Mouse (Mus musculus) left cerebral cortex, postnatal 36 days (tissue): Measurements from ENCODE around the gene Dusp23. TPM values are rescaled to one million over a fixed set of nuclear protein-coding genes. Genes with fewer than 3 reads are reported as not detected.
A peak's percentile ranks its signal among the peaks of the same experiment; 100 is the strongest.

Source experiments
- DNase-seq, 2 experiments: peaks; one replicate each; pipeline ENCODE4 v3.0.0; 2021 to 2022; ENCODE audit warnings: low spot score in 2 of 2, mixed read lengths in 1 of 2
- intact Hi-C: fragments of 180-260 bp; cut with DNase I; formaldehyde crosslinking; loops from one replicate; pipeline ENCODE4 v1.15.1; 2025
- total RNA-seq, 2 experiments: library from RNA; stranded (reverse); gene quantifications; 2 replicates each; pipeline ENCODE4 v1.2.3; 2021

Gene Dusp23
- total RNA-seq, result 1 to 10 TPM; 5.2 to 7.3 TPM

GRCm38 (mm10) chr1:172632451-172633326, at the start of gene Dusp23:
Dusp23 (minus strand) TSS chr1:172632962.
- peak; percentile 89 to 90 for DNase-seq
- intact Hi-C loops, result loop anchor here (1.0 to 5.0 kb wide), 4 partner anchors 104 to 760 kb away; no protein-coding TSS in a partner anchor

GRCm38 (mm10) chr1:172680742-172681141, 48.0 kb upstream of the Dusp23 start:
- intact Hi-C loops, result no loop called here
- DNase-seq, result no peak

- no peak for DNase-seq
- intact Hi-C loops, result no loop called here
Measured at GRCm38 (mm10) chr1:172670716-172671115, 38.0 kb upstream of the Dusp23 start.

- intact Hi-C loops, result no loop called here
- no peak for DNase-seq
Measured at GRCm38 (mm10) chr1:172667597-172667996, 34.8 kb upstream of the Dusp23 start.

- DNase-seq, result no peak
- intact Hi-C loops, result no loop called here
Measured at GRCm38 (mm10) chr1:172665457-172665856, 32.7 kb upstream of the Dusp23 start.

GRCm38 (mm10) chr1:172659688-172660087, 26.9 kb upstream of the Dusp23 start:
- intact Hi-C loops, result no loop called here
- DNase-seq, result no peak

- no peak for DNase-seq
- intact Hi-C loops, result no loop called here
Measured at GRCm38 (mm10) chr1:172657266-172657665, 24.5 kb upstream of the Dusp23 start.

- no peak for DNase-seq
- intact Hi-C loops, result no loop called here
Measured at GRCm38 (mm10) chr1:172653900-172654299, 21.1 kb upstream of the Dusp23 start.

- no peak for DNase-seq
- intact Hi-C loops, result no loop called here
Measured at GRCm38 (mm10) chr1:172652040-172652662, 19.4 kb upstream of the Dusp23 start.

- no peak for DNase-seq
Measured at GRCm38 (mm10) chr1:172651288-172651987, 18.7 kb upstream of the Dusp23 start.

GRCm38 (mm10) chr1:172650519-172651287, 17.9 kb upstream of the Dusp23 start:
- intact Hi-C loops, result no loop called here
- DNase-seq, result no peak

More at GRCm38 (mm10) chr1:172651288-172651987, 18.7 kb upstream of the Dusp23 start:
- intact Hi-C loops, result no loop called here

- no peak for DNase-seq
- intact Hi-C loops, result no loop called here
Measured at GRCm38 (mm10) chr1:172649396-172649795, 16.6 kb upstream of the Dusp23 start.

- intact Hi-C loops, result no loop called here
- DNase-seq, result no peak
Measured at GRCm38 (mm10) chr1:172647236-172647635, 14.5 kb upstream of the Dusp23 start.

- intact Hi-C loops, result no loop called here
- DNase-seq, result peak in 1 of 2 experiments; percentile 12
Measured at GRCm38 (mm10) chr1:172638781-172639180, 6.0 kb upstream of the Dusp23 start.

GRCm38 (mm10) chr1:172637801-172638200, 5.0 kb upstream of the Dusp23 start:
- no peak for DNase-seq
- intact Hi-C loops, result no loop called here

GRCm38 (mm10) chr1:172636266-172636665, 3.5 kb upstream of the Dusp23 start:
- intact Hi-C loops, result no loop called here
- DNase-seq, result no peak

- intact Hi-C loops, result no loop called here
- DNase-seq, result no peak
Measured at GRCm38 (mm10) chr1:172635258-172635657, 2.5 kb upstream of the Dusp23 start.

GRCm38 (mm10) chr1:172634136-172634535, 1.4 kb upstream of the Dusp23 start:
- DNase-seq, result no peak
- intact Hi-C loops, result loop anchor here (5.0 kb wide), 3 partner anchors 222 to 758 kb away; no protein-coding TSS in a partner anchor

- intact Hi-C loops, result loop anchor here (1.0 to 5.0 kb wide), 4 partner anchors 103 to 761 kb away; no protein-coding TSS in a partner anchor
Measured at GRCm38 (mm10) chr1:172631721-172632120, 1.0 kb downstream of the Dusp23 start.

More at GRCm38 (mm10) chr1:172631721-172632120, 1.0 kb downstream of the Dusp23 start:
- DNase-seq, result no peak
